Comparison of ENCODE assay signal across 9 mouse cellular contexts in genomic region chr2:165233491-165234290, GRCm38 (mm10). TPM values are rescaled to one million over a fixed set of nuclear protein-coding genes. Genes with fewer than 3 reads are reported as not detected.
DNase-seq lines count a peak whose midpoint lies in the region; ATAC-seq and TF ChIP-seq lines count a peak whose summit lies in the region.
"Had no signal": no experiment of that assay in that cellular context is flagged by ENCODE, and none has a peak within 500 bp of the region (broad histone marks: within the 10 kb centered on the region; RNA-seq: fewer than 3 reads in every experiment).

No protein-coding gene starts in this region.

- H3K27me3 ChIP-seq in kidney, embryonic 14.5 days (ENCODE audit: control insufficient read depth, insufficient read depth, low read length): peaks cover 83% of the 10 kb centered on the region
- peaks cover 73% of the 10 kb centered on the region for H3K27me3 ChIP-seq in liver, postnatal 0 days (ENCODE audit: insufficient read depth, low read length)
- H3K27me3 ChIP-seq in neural tube, embryonic 12.5 days (replicated peaks): peaks cover 97% of the 10 kb centered on the region

- no peaks in the 10 kb centered on the region for H3K36me3 ChIP-seq in kidney, embryonic 14.5 days (ENCODE audit: control insufficient read depth, insufficient read depth, low read length)
- H3K36me3 ChIP-seq in liver, postnatal 0 days (replicated peaks; ENCODE audit: insufficient read depth, low read length): no peaks in the 10 kb centered on the region
- no peaks in the 10 kb centered on the region for H3K36me3 ChIP-seq in neural tube, embryonic 12.5 days

- ATAC-seq in kidney, embryonic 14.5 days (ENCODE audit: low FRiP score, low TSS enrichment): 0 out of 2 replicates have a peak, but pooled peaks have one; percentile 22
- no peak for ATAC-seq in liver, postnatal 0 days
- peak; percentile 21; the same call in 1 of the 2 replicates for ATAC-seq in neural tube, embryonic 12.5 days (ENCODE audit: low FRiP score, low read depth)

- peaks cover 24% of the 10 kb centered on the region; the same call in 1 of the 2 replicates for H3K4me1 ChIP-seq in kidney, embryonic 14.5 days (ENCODE audit: control insufficient read depth, insufficient read depth, low read length)
- peaks cover 11% of the 10 kb centered on the region for H3K4me1 ChIP-seq in liver, postnatal 0 days (ENCODE audit: insufficient read depth)
- H3K4me1 ChIP-seq in neural tube, embryonic 12.5 days: peaks cover 34% of the 10 kb centered on the region

- no peak overlapping the region for H3K27ac ChIP-seq in kidney, embryonic 14.5 days (ENCODE audit: low read depth, low read length)
- no peak overlapping the region for H3K27ac ChIP-seq in liver, postnatal 0 days (ENCODE audit: low read depth)
- H3K27ac ChIP-seq in neural tube, embryonic 12.5 days: no peak overlapping the region

- WGBS in kidney, embryonic 14.5 days: 2% methylated on average over 79 of the region's 82 CpGs
- WGBS in liver, postnatal 0 days (ENCODE audit: insufficient replicate concordance): 2% methylated on average over 48 of the region's 82 CpGs
- WGBS in neural tube, embryonic 12.5 days: 1% methylated on average over 82 of the region's 82 CpGs

- peak; percentile 32 to 67 for DNase-seq in spleen, adult 18-20 months
- no peak for DNase-seq in spleen, adult 12 weeks (ENCODE audit: low spot score)
- DNase-seq in embryo, embryonic 11 days: peak; percentile 76
- DNase-seq in heart, adult 8-10 months (ENCODE audit: low spot score): peak; percentile 16
- DNase-seq in liver, postnatal 0 days: peak; percentile 63
- peak; percentile 26 for DNase-seq in thymus, postnatal 0 days (ENCODE audit: low spot score)

- no peaks in the 10 kb centered on the region for H3K9me3 ChIP-seq in kidney, embryonic 14.5 days (ENCODE audit: control insufficient read depth, low read length)
- H3K9me3 ChIP-seq in liver, postnatal 0 days (ENCODE audit: low read length): no peaks in the 10 kb centered on the region
- no peaks in the 10 kb centered on the region for H3K9me3 ChIP-seq in neural tube, embryonic 12.5 days

- H3K9ac ChIP-seq in kidney, embryonic 14.5 days (ENCODE audit: low read depth, low read length): peak overlapping the region; percentile 53; the same call in 1 of the 2 replicates
- no peak overlapping the region for H3K9ac ChIP-seq in liver, postnatal 0 days (replicated peaks)
- H3K9ac ChIP-seq in neural tube, embryonic 12.5 days: peak overlapping the region; percentile 75

- H3K4me2 ChIP-seq in kidney, embryonic 14.5 days (replicated peaks; ENCODE audit: low read depth, low read length): peak overlapping the region; percentile 97
- H3K4me2 ChIP-seq in liver, postnatal 0 days (ENCODE audit: low read depth, low read length): peak overlapping the region; percentile 76
- H3K4me2 ChIP-seq in neural tube, embryonic 12.5 days (replicated peaks): peak overlapping the region; percentile 98

- no peak for TF ChIP-seq EP300 in liver, postnatal 0 days (IDR thresholded peaks at IDR 0.05; ENCODE audit: low read depth)

- H3K4me3 ChIP-seq in kidney, embryonic 14.5 days (ENCODE audit: low read length): peak overlapping the region; percentile 56
- H3K4me3 ChIP-seq in liver, postnatal 0 days (ENCODE audit: low read depth, low read length): peak overlapping the region; percentile 43
- H3K4me3 ChIP-seq in neural tube, embryonic 12.5 days: peak overlapping the region; percentile 63

- TF ChIP-seq CTCF in liver, postnatal 0 days (IDR thresholded peaks at IDR 0.05; ENCODE audit: low read depth): peak; percentile 64

RNA-seq across cellular contexts. Expression of gene Cdh22, which starts 1.0 kb away (rescaled TPM):
- 1 to 10 TPM in 2 of 4 experiments, under 1 TPM in 2; 0.75 to 2.2 (median 0.99) TPM for total RNA-seq in heart, adult 8-10 months (2022)
- 0.74 and 1.2 TPM in 2 replicates for polyA plus RNA-seq in kidney, embryonic 14.5 days (2014; fragmentation: Nextera tagmentation; extraction: Ambion mirVana)
- polyA plus RNA-seq in liver, postnatal 0 days (2015; fragmentation: Nextera tagmentation; extraction: Ambion mirVana): not detected in 2 replicates
- 10.0 and 10.4 TPM in 2 replicates for polyA plus RNA-seq in neural tube, embryonic 12.5 days (2016; fragmentation: Nextera tagmentation; extraction: Ambion mirVana)
- polyA plus RNA-seq in thymus, postnatal 0 days (2015; fragmentation: Nextera tagmentation; extraction: Ambion mirVana): 0.14 and 0.21 TPM in 2 replicates
- polyA plus RNA-seq: Patski had no signal

RNA-seq across cellular contexts. Expression of gene Slc35c2, which starts 54.0 kb away (rescaled TPM):
- total RNA-seq in heart, adult 8-10 months (2022): 10 to 100 TPM; 17.9 to 22.1 (median 19.5) TPM
- polyA plus RNA-seq in kidney, embryonic 14.5 days (2014; fragmentation: Nextera tagmentation; extraction: Ambion mirVana): 35.4 and 54.1 TPM in 2 replicates
- 29.3 and 30.5 TPM in 2 replicates for polyA plus RNA-seq in liver, postnatal 0 days (2015; fragmentation: Nextera tagmentation; extraction: Ambion mirVana)
- polyA plus RNA-seq in neural tube, embryonic 12.5 days (2016; fragmentation: Nextera tagmentation; extraction: Ambion mirVana): 52.9 and 59.9 TPM in 2 replicates
- 49.5 and 49.6 TPM in 2 replicates for polyA plus RNA-seq in thymus, postnatal 0 days (2015; fragmentation: Nextera tagmentation; extraction: Ambion mirVana)
